Mouse (Mus musculus) CD4-positive, CD25-positive, alpha-beta regulatory T cell, adult 2 months (primary cell): ENCODE measurements at regions not wholly inside any gene's neighbourhood (a gene's known extent, or its start where the extent isn't known, plus 50 kb on each side); places are given as distances from the start of the nearest gene placed in this dataset.

Experiments
- DNase-seq: peaks from one replicate; pipeline ENCODE4 v3.0.0-alpha.2; 2012; ENCODE audit warnings: low read depth, low spot score

DNA sequence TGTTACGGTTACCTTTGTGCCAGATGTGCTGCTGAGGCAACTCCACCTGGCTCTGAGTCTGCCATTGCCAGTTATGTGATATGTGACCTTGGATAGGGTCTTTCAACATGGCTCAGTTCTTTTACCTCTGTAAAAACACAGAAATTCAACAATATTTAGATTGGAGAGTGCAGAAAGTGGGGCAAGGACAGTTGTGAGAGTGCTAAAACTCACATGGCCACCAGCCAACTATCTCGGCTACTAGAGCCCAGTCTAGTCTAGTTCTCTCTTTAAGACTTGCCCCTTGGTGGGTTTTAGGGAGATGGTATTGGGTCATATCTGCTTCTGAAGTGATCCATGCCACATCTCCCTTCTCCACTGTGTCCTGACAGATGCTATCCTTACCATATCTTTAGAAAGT lies 233.0 kb downstream of the Phf14 start:
- DNase-seq: no peak

- no peak for DNase-seq
Measured at GRCm38 (mm10) chr6:12145216-12145615, 237.6 kb downstream of the Phf14 start.

GRCm38 (mm10) chr6:12150613-12151333 lies 243.2 kb downstream of the Phf14 start:
- no peak for DNase-seq

DNA sequence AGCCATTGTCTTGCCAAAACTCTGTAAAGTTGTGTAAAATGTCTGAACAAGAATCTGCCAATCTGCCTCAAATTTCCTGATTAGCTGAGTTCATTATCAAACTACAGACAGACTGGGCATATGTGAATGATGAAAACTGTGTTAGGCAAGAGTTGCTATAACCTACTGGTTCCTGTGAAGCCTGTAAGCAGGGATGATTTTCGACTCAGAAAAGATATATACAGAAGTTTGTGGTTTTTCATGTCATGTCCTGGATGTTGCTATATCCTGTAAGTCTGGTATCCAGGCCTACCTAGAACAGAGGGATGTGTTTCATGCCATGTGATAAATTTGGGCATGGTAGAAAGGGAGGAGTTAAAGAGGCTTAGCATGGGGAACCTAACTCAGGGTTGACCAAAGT lies 256.4 kb downstream of the Phf14 start:
- DNase-seq: no peak

- DNase-seq: no peak
Measured at GRCm38 (mm10) chr6:12168533-12168932, 260.9 kb downstream of the Phf14 start.

DNA sequence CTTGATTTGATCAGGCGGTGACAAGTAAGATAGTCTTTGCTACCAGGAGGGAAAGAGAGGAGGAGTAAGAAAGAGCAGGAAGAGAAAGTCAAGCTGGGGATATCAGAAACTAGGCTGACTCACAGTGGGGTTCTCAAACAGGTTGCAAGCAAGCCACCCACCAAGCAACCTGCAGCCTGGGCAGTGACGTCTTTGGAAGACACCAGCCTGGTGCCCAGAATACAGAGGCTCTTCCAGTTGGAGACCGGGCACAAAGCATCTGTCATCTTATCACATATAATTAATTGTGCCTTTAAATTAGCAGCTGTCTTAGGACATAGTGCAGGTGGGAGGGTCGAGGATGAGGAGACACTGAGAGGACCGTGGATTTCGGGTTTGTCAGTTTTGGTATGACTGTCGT lies 261.8 kb downstream of the Phf14 start:
- no peak for DNase-seq

- DNase-seq: no peak
Measured at GRCm38 (mm10) chr6:12170722-12171121, 263.1 kb downstream of the Phf14 start.

- DNase-seq: no peak
Measured at GRCm38 (mm10) chr6:12171189-12171588, 263.6 kb downstream of the Phf14 start.

GRCm38 (mm10) chr6:12177996-12178395 lies 270.4 kb downstream of the Phf14 start:
- DNase-seq: no peak

- no peak for DNase-seq
Measured at GRCm38 (mm10) chr6:12180951-12181350, 273.3 kb downstream of the Phf14 start.

DNA sequence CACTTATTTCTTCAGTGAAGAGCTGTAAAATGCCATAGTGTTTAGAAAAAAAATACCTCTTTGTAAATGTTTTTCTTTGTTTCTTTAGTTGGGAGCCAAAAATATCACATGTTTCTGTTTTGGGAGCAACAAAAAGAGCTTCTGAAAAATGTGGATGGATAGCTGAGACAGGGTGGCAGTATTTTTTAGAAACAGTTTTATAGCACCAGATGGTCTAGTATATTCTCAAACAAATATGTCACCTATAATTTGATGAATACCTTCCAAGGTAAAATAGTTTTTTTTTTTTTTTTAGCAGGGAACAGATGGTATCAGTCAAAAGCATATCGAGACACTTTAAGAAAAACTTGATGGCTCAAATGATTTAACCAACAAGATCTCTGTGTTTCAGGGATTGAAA lies 302.6 kb downstream of the Phf14 start:
- DNase-seq: no peak

DNA sequence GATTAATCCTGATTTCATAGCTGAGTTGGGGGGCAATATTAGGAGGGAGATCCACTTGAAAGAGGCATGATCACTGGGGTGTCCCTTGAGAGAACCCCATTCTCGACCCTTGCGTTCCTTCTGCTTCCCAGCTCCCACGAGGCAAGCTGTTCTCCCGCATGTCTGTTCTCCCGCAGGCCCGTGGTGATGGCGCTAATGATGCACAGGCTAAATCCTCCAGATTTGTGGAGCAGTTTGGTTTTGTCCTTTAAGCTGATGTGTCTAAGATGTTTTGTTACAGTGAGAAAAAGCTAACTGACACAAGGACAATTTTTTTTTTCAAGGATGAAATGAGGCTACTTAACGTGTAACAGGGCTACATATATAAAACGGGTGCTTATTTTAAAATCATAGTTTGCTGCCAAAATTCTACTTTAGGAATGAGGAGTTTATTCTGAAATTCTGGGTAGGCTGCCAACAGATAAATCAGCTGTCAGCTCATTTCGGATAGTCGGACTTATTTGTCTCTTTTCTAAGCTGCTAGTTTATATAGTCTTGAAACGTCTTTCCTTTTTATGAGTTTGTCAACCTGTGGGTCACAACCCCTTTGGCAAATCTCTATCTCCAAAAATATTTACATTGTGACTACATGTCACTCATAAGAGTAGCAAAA lies 307.0 kb downstream of the Phf14 start:
- no peak for DNase-seq

DNA sequence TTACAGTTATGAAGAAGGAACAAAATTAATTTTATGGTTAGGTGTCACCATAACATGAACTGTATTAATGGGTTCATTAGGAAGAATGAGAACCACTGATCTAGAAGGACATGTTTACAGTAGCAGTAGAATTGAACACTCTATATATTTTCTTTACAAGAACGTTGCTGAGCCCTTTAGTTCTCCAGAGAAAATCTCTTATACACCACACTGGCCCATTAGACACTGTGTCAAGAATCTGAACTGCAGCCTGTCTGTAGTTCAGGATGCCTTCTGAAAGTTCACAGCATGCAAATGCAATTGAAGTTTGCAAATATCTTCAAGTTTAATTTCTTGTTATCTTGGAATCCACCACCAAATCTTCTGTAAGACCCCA lies 307.6 kb downstream of the Phf14 start:
- DNase-seq: no peak

GRCm38 (mm10) chr6:12244151-12244550 lies 336.5 kb downstream of the Phf14 start:
- no peak for DNase-seq

GRCm38 (mm10) chr6:12247975-12248374 lies 340.4 kb downstream of the Phf14 start:
- no peak for DNase-seq

- DNase-seq: no peak
Measured at GRCm38 (mm10) chr6:12248599-12248998, 341.0 kb downstream of the Phf14 start.

GRCm38 (mm10) chr6:12254507-12254906 lies 346.9 kb downstream of the Phf14 start:
- no peak for DNase-seq

GRCm38 (mm10) chr6:12255434-12255833 lies 347.8 kb downstream of the Phf14 start:
- DNase-seq: no peak

- no peak for DNase-seq
Measured at GRCm38 (mm10) chr6:12258273-12258672, 350.7 kb downstream of the Phf14 start.

DNA sequence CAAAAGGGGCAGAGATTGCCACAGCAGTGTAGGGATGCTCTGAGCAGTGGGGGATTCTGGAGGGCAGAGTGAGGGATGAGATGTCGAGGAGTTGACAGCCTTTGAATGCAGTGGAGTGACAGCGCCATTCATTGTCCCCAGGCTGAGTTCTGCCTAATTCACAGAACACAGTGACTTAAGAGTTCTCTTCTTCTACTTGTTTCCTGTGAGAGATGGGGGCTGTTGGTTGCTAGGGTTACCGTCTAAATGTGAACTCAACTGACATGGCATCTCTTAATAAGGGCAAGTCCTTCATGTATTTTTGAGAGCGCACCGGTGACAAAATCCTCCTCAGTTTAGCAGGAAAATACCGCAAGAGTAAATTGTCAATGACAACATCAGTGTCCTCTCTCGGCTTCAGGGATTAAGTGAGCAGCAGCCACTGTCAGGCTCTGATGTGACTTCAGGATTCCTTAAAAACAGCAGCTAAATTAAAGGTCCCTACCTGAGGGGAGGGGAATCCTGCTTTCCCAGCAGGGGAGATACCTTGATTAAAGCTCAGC lies 351.4 kb downstream of the Phf14 start:
- no peak for DNase-seq

GRCm38 (mm10) chr6:12259629-12260028 lies 352.0 kb downstream of the Phf14 start:
- no peak for DNase-seq

DNA sequence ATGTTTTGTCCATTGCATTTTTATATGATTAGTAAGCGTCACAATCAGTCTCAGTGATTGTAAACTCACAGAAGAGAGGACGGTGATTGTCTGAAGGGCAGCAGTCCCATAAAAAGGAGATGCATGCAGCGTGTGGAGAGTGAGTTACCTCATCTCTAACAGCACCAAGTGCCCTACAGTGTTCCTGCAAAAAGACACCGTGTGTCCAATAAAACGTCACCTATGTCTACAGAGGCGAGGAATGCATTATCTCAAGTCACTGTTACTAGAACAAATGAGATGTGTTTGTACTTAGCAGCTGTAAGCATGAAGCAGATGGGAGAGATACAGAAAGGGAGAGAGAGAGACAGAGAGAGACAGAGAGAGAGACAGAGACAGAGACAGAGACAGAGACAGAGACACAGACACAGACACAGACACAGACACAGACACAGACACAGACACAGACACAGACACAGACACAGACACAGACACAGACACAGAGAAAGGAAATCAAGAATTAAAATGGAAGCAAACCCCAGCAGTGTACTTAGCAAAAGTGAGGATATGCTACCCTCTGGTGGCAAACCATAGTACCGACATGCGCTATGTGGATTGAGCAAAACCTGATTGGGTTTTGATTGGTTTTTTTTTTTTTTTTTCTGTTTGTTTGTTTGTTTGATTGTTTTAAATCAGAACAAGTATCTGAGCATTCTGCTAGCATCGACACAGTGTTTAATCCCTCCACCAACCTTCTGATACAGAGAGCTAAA lies 352.9 kb downstream of the Phf14 start:
- DNase-seq: peak; percentile 69
